Mouse (Mus musculus): ENCODE data around the gene Cwf19l1.

Cwf19l1 gene

DNA sequence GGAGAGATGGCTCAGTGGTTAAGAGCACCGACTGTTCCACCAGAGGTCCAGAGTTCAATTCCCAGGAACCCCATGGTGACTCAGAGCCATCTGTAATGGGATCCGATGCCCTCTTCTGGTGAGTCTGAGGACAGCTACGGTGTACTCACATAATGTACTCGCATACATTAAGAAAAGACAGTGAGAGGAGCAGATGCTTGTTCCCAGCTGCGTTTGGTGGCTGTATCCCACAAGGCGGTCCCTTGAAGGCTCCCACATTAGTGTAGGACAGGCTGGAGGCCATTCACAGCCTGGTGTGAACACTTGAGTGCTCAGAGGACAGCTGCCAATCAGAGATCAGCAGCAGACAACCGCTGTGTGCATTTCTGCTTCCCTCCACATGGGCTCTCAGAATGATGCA is 24.0 kb downstream of the Cwf19l1 start:
- in situ Hi-C loops (cut with MboI, MseI) = no loop called here

DNA sequence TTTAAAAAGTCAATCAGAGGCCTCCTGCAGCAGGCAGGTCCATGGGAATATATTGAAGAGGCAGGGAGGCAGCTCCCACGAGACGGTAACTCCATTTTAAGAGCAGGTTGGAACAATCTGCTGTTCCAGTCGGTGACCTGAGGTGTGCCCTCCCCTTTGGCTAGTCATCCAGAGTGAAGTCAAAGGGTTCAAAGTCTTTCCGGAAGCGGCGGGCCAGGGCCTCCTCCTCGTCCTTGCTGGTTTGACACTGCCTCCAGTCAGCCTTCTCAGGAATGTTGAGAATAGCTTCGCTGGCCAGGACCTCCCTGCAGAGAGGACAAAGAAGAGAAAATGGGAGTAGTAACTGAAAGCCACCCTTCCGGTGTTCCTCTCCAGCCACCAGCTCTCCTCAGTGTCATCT is 25.3 kb downstream of the Cwf19l1 start:
- in situ Hi-C loops (cut with MboI, MseI) = no loop called here

DNA sequence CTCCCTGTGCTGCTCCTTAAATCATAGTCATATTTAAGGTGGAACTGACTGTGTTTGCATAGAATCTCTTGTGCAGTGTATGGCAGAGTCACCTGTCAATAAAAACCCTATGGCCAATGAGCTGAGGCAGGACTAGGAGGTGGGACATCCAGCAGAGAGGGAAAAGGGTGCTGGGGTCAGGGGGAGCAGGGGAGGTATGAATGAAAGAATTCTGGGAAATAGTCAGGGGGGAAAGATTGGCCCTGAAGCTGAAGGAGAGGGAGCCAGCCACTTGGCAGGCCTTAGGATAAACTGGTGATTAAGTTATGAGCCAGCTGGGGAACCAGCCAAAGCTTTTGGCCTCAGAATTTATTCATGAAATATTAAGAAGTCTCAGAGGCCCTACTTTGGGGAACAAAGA is 26.7 kb downstream of the Cwf19l1 start:
- in situ Hi-C loops (cut with MboI, MseI) = no loop called here

DNA sequence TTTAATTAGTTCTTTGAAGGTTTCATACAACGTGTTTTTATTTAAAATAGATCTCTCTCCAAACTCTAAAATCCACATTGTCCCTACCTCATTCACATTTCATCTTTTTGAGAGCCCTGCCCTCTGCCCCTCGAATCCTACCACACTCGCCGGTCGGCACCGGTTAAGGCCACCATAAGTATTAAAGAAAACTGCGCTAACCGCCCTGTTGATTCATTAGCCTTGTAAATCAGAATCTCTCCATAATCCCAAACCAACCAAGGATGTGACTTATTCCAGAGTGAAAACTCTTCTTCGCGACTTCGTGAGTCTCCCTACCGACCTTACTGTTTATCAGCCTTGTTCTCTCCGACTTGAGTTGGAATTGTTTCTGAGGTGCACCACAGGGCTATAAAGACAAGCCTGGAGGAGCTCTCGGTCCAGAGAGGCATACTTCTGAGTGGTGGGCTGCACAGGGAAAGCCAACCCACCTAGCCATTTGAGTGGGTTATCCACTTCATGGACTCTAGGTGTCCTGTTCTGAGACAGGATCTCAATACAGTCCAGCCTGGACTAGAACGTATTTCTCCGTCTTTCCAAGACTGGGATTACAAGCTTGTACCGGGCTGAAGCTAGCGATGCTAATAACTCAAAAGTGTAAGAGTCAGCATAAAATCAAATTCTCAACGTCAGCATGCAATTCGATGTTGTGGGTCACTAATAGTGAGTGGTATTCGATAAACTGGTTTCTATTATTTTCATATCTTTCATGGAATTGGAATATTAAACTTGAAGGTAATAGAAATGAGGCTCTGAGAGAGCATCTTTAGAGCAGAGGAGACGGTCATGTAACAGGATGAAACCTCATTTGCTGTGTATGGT is 27.8 kb downstream of the Cwf19l1 start:
- in situ Hi-C loops (cut with MboI, MseI) = no loop called here

DNA sequence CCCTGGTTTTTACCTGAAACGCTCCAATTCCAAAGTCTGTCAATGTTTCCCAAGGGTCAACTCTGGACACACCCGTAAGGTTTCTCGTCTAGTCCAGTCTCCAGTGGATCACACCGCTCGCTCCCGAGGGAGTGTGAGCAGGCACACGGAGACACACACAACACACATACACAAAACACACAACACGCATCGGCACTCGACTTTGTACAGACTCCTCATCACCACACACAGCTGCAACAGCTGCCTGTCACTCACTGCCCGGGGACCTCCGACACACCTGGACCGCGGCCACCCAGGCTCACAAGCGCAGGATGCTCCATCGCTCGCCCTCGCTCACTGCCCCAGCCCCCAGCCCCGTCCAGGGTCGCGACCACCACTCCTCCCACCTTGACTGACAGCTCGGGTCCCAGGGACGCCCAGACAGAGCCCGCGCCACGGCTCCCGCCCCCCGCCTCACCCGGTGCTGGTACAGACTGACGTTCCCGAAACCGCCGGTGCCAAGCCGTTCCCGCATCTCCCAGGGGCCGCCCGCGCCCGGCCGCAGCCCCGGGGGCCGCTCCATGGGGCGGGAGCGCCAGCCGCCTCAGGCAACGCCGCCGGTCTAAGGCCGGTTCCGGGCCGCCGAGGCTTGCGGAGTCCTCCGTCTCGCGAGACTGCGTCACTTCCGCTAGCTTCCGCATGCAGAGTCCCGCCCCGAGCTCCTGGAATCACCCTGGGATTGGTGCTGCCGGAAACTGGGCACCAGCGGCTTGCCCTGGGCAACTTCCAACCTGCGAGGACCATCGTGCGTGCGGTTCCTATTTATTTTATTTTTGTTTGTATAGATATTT is 28.6 kb downstream of the Cwf19l1 start, which contains the start of gene Chuk:
TSS of gene Chuk (minus strand) at position 650 of the 830 bp plus-strand sequence.
- in situ Hi-C loops (cut with MboI, MseI) = no loop called here

DNA sequence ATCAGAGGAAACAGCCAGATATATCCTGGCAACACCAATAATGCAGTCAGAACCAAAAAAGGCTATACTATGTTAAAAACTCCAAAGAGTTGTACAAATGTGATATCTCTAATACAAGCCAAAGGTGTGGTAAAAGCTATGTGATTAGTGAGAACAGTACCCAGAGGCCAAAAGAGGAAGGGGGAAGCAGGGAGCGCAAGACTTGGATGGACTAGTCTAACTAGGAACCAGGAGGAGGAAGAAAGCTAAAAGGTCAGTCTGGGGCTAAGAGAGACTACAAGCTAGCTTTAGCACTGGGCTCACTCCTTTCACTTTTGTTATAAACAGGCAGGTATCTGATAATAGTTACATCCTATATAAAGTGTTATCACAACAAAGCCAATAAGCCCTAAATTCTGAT is 31.3 kb downstream of the Cwf19l1 start:
- in situ Hi-C loops (cut with MboI, MseI) = no loop called here

DNA sequence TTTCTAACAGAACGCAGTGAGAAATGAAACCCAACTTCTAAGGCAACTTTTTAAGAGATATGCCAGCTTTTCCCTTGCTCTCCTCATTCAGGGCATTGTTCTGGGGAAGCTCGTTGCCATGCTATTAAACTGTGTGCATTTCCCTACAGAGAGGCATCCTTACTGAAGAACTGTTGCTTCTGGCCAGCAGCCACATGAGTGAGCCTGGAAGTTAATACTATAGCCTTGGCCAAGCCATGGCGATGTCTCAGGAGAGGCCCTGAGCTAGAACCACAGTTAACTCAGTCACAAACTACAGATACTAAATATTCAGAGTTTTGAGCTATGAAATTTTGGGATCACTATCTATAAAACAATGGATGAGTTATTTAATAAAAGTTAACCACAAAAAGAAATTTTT is 32.7 kb downstream of the Cwf19l1 start:
- in situ Hi-C loops (cut with MboI, MseI) = no loop called here

DNA sequence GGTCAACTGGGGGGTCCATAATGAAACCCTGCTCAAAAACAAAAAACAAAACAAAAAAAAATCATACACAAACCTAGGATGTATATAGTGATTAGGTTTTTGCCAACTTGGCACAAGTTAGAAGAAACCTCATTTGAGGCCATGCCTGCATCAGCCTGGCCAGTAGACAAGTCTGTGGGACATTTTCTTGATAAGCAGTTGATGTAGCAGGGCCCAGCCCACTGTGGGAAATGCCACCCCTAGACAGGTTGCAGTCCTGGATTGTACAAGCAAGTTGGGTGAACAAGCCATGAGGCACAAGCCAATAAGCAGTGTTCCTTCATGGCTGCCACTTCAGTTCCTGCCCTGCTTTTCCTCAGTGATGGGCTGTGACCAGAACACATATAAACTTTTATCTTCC is 34.8 kb downstream of the Cwf19l1 start:
- in situ Hi-C loops (cut with MboI, MseI) = no loop called here

DNA sequence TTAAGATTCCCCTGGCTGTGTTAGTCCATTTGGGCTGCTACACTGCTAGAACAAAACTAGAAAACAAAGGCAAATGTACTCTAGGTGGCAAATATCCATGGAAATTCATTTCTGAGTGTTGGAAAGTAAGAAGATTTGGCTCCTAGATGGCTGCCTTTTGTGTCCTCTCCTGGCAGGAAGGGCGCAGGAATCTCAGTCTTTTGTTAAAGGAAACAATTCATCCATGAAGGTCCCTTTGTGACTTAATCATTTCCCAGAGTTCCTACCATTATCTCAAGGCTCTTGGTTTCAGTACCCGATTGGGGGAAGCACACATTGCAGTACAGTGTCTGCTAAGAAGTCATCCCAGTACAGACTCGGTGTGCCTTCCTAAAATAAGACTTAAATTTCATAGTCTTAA is 49.4 kb downstream of the Cwf19l1 start:
- in situ Hi-C loops (cut with MboI, MseI) = no loop called here

DNA sequence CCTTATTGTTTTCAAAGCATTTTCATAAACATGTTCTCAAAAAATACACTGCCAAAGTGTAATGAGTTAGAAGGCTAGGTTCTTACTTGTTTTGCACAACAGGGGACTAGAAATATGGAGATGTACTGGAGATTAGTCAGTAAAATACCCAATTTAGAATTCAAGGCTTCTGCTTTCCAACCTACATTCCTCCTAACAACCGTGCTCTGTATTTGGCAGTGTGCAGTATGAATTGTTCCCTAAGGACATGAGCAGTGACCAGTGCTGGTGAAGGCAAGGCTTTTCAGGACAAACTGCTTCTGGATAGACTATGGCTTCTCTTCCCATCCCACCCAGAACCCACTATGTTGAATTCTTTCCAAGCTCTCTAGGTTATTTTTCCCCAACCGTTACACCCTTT is 54.8 kb downstream of the Cwf19l1 start:
- in situ Hi-C loops (cut with MboI, MseI) = no loop called here

DNA sequence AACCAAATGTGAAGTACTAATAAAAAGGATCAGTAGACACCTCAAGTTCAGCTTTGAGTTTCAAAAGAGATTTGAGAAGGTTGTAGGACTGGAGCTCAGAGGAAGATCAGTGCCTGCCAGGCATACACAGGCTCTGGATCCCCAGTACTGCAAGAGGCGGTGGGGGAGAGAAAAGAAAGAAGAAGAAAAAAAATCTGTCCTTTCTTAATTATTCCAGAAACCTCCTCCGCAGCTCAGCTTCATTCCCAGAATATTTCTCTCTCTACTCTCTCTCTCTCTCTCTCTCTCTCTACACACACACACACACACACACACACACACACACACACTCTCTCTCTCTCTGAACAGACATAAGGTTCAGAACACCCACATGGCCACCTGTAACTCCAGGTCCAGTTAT is 55.7 kb downstream of the Cwf19l1 start:
- in situ Hi-C loops (cut with MboI, MseI) = no loop called here

DNA sequence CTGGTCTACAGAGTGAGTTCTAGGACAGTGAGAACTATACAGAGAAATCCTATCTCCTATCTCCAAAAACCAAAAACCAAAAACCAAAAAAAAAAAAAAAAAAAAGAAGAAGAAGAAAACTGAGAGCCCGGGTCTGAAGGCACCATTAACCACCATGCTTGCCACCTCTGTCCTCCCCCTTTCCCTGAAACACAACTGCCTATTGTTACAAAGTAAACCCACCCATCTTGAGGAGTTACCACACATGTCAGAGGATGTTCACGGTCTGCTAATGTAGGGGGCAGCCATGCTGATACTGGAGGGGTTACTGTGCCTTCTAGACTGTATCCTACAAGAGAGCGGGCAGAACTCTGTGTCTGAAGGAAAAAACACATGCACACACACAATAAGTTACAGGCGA is 58.7 kb downstream of the Cwf19l1 start:
- in situ Hi-C loops (cut with MboI, MseI) = no loop called here

DNA sequence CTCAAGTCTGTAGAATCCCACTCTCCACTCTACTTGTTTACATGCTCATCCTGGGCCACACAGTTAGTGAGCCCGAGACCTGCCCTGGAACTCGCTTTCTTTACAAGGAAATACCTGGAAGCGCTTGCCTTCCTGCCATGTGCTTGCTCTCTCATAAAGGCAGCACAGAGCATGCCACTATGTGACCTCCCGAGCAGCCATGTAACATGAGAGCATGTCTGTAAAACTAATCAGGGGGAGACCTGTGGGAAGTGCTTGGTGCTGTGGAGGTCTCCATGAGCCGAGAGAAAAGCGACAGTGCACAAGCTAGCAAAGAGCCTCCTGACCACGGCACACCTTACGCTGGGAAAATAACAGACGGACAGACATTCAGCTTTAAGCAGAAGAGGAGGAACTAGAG is 59.2 kb downstream of the Cwf19l1 start:
- in situ Hi-C loops (cut with MboI, MseI) = no loop called here

DNA sequence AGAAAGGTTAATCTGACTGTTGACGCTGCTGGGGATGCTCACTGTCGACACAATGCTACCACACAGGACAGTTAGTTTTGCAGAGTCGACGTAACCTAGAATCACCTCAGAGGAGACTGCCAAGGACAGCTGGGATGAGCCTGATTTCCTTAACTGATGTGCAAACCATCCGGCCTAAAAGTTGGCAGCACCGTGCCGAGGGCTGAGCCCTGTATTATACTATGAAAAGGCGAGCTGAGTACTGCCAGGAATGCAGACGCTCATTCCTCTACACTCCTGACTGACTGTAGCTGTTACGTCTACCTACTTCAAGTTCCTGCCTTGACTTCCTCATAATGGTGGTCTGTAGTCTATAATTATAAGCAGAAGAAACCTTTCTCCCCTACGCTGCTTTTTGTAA is 60.7 kb downstream of the Cwf19l1 start:
- in situ Hi-C loops (cut with MboI, MseI) = no loop called here

DNA sequence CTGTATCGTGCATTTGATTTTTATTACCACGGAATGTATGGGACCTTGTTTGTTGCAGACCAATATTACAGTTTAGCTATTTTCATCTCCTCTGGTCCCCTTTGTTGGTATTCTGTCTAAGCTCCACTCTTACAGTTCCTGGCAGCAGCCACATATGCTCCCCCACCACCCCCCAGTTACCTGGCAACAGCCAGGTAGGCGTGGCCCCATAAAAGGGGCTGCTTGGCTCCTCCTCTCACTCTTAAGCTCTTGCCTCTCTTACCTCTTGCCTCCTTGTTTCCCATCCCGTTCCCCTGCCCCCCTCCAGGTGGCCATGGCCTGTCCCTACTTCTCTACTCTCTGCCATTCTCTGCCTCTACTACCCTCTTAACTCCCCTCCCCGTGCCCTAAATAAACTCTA is 64.5 kb downstream of the Cwf19l1 start:
- in situ Hi-C loops (cut with MboI, MseI) = no loop called here

DNA sequence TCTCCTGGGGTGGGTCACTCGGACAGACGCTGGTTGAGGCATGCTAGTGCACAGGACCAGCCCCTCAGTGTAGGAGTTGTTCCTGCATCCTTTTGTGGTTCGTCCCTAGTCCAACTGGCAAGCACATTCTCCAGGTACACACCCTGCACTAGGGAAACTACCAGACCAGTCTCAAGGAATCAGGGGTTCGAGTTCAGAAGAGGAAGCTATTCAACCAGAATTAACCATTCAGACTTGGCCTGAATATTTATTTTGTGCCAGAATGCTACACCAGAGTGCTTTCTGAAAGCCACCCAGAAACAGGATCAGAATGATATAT is 65.8 kb downstream of the Cwf19l1 start:
- in situ Hi-C loops (cut with MboI, MseI) = no loop called here

DNA sequence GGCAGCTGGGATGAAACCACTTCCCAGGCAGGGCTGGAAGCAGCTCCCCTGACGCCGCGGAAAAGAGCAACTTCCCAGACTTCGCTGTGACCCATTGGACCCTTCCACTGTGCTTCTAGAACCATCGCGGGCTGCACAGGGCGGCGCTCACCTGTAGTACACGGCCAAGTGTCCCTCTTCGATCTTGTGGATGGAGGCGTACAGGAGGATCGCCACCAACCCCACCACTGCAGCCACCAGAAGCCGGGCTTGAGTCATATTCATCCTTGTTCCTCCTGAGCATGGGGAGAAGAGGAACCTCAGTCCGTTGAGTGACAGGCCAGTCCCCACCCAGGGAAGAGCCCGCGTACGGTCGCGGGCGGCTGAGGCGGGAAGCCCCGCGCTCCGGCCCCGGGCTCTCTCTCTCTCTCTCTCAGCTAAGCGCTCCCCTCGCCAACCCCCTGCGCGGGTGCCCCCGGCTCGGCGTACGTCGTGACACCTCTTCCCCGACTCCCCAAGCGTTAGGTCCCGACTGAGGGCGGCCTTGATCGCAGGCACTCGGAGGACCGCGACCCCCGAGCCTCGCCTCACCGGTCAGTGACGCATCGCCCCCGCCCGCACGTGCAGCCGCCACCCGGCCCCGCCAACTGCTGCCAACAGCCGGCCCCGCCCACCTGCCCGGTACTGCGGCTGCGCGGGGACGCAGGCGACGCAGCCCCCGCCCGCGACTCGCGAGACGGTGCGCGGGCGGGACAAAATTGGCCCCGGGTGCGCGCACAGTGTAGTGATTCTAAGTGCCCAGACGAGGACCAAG is 66.4 kb downstream of the Cwf19l1 start, which contains the start of gene Erlin1:
TSS of gene Erlin1 (minus strand) at position 665 of the 793 bp plus-strand sequence.
- in situ Hi-C loops (cut with MboI, MseI) = no loop called here

DNA sequence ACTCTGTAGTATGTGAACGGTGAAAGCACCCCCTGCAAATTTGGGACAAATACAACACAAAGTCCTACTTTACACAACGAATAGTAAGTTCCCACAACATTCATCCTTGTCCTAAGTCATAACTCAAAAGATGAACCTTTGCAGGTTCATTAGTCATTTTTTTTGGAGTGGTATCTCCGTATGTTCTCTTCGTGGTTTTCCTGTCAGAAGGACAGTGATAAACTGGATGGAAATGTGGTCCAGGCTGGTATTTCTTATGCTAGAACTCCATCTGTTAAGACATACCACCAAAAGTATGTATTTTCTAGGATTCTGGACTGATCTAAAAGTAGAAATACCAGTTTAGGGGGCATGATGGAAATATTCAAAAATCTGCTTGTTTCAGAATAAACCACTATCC is 67.4 kb downstream of the Cwf19l1 start:
- in situ Hi-C loops (cut with MboI, MseI) = no loop called here

DNA sequence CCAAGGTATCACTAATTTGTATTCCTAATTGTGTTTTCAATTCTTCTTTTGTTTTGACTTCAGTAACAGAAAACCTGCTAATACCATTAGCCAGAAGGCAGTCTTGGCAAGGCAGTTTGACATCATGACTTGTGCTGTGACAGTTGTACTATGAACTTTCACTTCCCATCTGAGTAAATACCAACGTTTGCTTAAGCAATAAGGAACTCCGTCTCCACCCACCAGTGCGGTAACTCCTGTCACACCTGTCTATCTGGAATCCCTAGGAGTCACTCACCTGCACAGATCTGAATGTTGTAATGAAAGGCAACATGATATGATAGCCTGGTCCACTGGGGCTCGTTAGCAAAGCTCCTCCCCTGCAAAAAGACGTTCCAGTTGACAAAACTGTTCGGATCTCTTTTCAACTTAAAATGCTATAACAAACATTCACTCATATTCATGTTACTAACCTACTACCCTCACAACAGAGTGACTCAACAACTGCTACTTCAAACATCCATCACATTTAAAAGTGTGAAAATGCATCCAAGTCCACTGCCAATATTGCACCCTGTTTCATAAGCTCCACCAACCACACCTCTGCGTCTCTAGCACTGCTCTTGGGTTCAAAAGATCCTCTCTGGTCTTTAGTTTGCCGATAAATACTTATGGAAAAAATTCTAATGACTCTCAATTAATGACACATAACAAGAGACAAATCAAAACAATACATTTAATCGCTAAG is 68.2 kb downstream of the Cwf19l1 start:
- in situ Hi-C loops (cut with MboI, MseI) = no loop called here

DNA sequence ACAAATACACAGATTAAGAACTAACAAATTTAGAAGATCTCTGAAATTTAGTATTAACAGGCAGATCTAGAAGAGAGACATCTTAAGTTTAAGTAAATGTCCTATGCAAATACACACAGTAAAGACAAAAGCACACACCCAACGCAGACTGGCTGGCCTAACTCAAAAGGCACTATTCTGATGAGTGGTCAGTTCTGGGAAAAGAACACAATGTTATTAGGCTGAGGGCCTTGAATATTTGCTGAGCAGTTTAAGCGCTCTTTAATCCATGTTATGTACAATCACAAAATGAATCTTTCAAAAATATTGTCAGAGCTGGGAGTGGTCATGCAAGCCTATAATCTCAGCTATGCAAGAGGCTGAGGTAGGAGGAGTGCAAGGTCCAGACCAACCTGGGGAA is 70.9 kb downstream of the Cwf19l1 start:
- in situ Hi-C loops (cut with MboI, MseI) = no loop called here

DNA sequence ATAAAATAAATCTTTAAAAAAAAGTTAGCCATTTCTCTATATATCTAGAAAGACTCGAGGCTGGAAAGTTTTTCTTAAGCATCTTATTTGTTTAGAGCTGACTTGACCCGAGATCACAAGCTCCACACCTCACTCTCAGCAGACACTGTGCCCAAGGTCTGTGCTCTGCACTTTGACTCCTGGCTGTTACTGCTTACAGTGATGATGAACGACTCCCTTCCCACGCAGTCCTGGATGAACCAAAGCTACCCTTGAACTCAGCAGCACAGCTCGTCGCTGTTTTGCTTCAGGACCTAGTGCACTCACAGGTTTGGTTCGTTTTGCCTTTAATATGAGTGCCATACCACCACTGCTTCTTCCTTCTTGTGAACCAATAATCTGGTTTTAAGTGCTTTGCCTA is 71.9 kb downstream of the Cwf19l1 start:
- in situ Hi-C loops (cut with MboI, MseI) = no loop called here

DNA sequence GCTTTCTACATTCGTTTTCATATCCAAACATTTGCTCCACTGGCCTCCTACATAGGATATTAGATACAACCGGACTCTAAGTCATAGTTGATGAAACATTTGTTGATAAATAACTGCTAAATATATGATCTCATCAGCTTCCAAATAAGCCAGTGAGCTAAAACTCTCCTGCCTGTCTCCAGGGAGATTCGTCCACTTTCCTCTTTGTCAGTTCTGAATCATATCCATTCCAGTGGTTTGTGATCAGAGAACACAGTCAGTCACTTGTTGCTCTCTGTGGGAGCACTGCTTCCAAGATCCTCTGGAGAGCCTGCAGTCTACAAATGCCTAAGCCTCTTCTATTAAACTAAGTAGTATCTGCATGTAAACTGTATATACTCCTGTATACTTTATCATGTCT is 75.5 kb downstream of the Cwf19l1 start:
- in situ Hi-C loops (cut with MboI, MseI) = no loop called here
